ENCODE assay signal across 8 mouse cellular contexts in the genomic region with DNA sequence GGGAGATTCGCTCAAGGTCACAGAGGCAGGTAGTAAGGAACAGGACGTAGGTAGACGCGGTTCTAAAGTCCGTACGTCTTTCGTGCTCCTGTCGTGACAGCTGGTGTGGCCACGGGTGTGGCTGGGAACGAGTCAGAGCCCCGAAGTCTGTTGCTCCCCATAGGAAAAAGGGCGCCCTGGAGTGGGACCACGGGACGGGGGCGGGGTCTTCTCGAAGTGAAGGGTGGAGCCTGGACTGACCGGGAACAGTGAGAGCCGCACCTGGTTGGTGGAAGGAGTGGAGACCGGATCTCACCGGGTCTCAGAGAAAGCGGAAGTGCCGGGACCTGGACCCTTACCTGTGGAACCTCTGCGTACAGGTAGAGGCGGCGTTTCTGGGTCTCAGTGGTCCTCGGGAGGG. TPM values are rescaled to one million over a fixed set of nuclear protein-coding genes. Genes with fewer than 3 reads are reported as not detected.
DNase-seq lines count a peak whose midpoint lies in the region; ATAC-seq lines count a peak whose summit lies in the region.

No protein-coding gene starts in this region.

- WGBS in heart, embryonic 16.5 days, result under 1% methylated on average over 26 of the region's 26 CpGs

- peak overlapping the region; percentile 96 for H3K4me2 ChIP-seq in heart, embryonic 16.5 days (ENCODE audit: low read depth, low read length)

- no peak for ATAC-seq in erythroblast, adult 5-6 weeks (replicated peaks; ENCODE audit: low FRiP score, poor library complexity, severe bottlenecking)
- peak; percentile 73 for ATAC-seq in heart, embryonic 16.5 days (replicated peaks; ENCODE audit: extremely low read depth, insufficient read depth, low FRiP score)
- ATAC-seq in megakaryocyte progenitor cell, adult 5-6 weeks (replicated peaks; ENCODE audit: poor library complexity), result peak; percentile 47

- H3K9me3 ChIP-seq in erythroblast, embryonic 14.5 days (ENCODE audit: control insufficient read depth, low read length), result no peaks in the 10 kb centered on the region
- H3K9me3 ChIP-seq in heart, embryonic 16.5 days (replicated peaks; ENCODE audit: control insufficient read depth, low read length), result no peaks in the 10 kb centered on the region

- DNase-seq in cerebellum, adult 9-10 months, result peak; percentile 45
- peak; percentile 89 to 91 for DNase-seq in kidney, postnatal 36 days
- peak; percentile 23 to 39 for DNase-seq in thymus, postnatal 36 days
- no peak for DNase-seq in left cerebral cortex, adult 8-10 months (ENCODE audit: low spot score in 2 of 2)

- H3K27me3 ChIP-seq in erythroblast, embryonic 14.5 days (ENCODE audit: control insufficient read depth), result peaks cover 12% of the 10 kb centered on the region
- no peaks in the 10 kb centered on the region for H3K27me3 ChIP-seq in heart, embryonic 16.5 days (ENCODE audit: control insufficient read depth, insufficient read depth, low read length)

- peak overlapping the region; percentile 68 for H3K9ac ChIP-seq in heart, embryonic 16.5 days (ENCODE audit: low read length)

- no peak overlapping the region for H3K27ac ChIP-seq in heart, embryonic 16.5 days (ENCODE audit: low read length)

- no peaks in the 10 kb centered on the region for H3K36me3 ChIP-seq in erythroblast, embryonic 14.5 days (ENCODE audit: control insufficient read depth)
- no peaks in the 10 kb centered on the region for H3K36me3 ChIP-seq in heart, embryonic 16.5 days (ENCODE audit: control insufficient read depth, insufficient read depth)

- peak overlapping the region; percentile 56 for H3K4me3 ChIP-seq in erythroblast, embryonic 14.5 days (replicated peaks)
- H3K4me3 ChIP-seq in heart, embryonic 16.5 days (ENCODE audit: low read length), result peak overlapping the region; percentile 58

- peaks cover 16% of the 10 kb centered on the region for H3K4me1 ChIP-seq in erythroblast, embryonic 14.5 days (ENCODE audit: control insufficient read depth)
- 0 out of 2 replicates have a peak, but pooled peaks cover 9% of the 10 kb centered on the region for H3K4me1 ChIP-seq in heart, embryonic 16.5 days (ENCODE audit: control insufficient read depth, insufficient read depth, low read length)

RNA-seq across cellular contexts. Expression of a gene that starts 7.4 kb away (rescaled TPM):
- polyA plus RNA-seq in erythroblast, embryonic 14.5 days (2012), result not detected in 2 replicates
- total RNA-seq in erythroblast, adult 5-6 weeks (2015; ENCODE audit: low replicate concordance), result not detected in 2 replicates
- total RNA-seq in erythroblast, adult 5-6 weeks (2017; ENCODE audit: low replicate concordance), result not detected in 2 replicates
- 0.94 and 1.1 TPM in 2 replicates for polyA plus RNA-seq in heart, embryonic 16.5 days (2015; fragmentation: Nextera tagmentation; extraction: Ambion mirVana)
- not detected in 2 replicates for total RNA-seq in megakaryocyte progenitor cell, adult 5-6 weeks (2015)
- total RNA-seq in megakaryocyte progenitor cell, adult 5-6 weeks (2017), result not detected in 2 replicates
- total RNA-seq in left cerebral cortex, adult 8-10 months (2022), result 1 to 10 TPM in 2 of 4 experiments, under 1 TPM in 2; 0.76 to 1.2 (median 1.0) TPM

RNA-seq across cellular contexts. Expression of a gene that starts 15.1 kb away (rescaled TPM):
- 0.04 and 0.06 TPM in 2 replicates for polyA plus RNA-seq in erythroblast, embryonic 14.5 days (2012)
- total RNA-seq in erythroblast, adult 5-6 weeks (2015; ENCODE audit: low replicate concordance), result 0.84 and 3.7 TPM in 2 replicates
- 1.5 and 1.8 TPM in 2 replicates for total RNA-seq in erythroblast, adult 5-6 weeks (2017; ENCODE audit: low replicate concordance)
- polyA plus RNA-seq in heart, embryonic 16.5 days (2015; fragmentation: Nextera tagmentation; extraction: Ambion mirVana), result 6.8 and 7.5 TPM in 2 replicates
- total RNA-seq in megakaryocyte progenitor cell, adult 5-6 weeks (2015), result 5.9 and 7.3 TPM in 2 replicates
- 3.1 and 8.3 TPM in 2 replicates for total RNA-seq in megakaryocyte progenitor cell, adult 5-6 weeks (2017)
- 10 to 100 TPM; 55.1 to 71.0 (median 64.2) TPM for total RNA-seq in left cerebral cortex, adult 8-10 months (2022)

RNA-seq across cellular contexts. Expression of a gene that starts 24.3 kb away (rescaled TPM):
- polyA plus RNA-seq in erythroblast, embryonic 14.5 days (2012), result 0.05 TPM in 1 of 2 replicates, not detected in the other
- not detected in 2 replicates for total RNA-seq in erythroblast, adult 5-6 weeks (2015; ENCODE audit: low replicate concordance)
- total RNA-seq in erythroblast, adult 5-6 weeks (2017; ENCODE audit: low replicate concordance), result not detected in 2 replicates
- polyA plus RNA-seq in heart, embryonic 16.5 days (2015; fragmentation: Nextera tagmentation; extraction: Ambion mirVana), result 1.5 and 1.7 TPM in 2 replicates
- total RNA-seq in megakaryocyte progenitor cell, adult 5-6 weeks (2015), result not detected in 2 replicates
- not detected in 2 replicates for total RNA-seq in megakaryocyte progenitor cell, adult 5-6 weeks (2017)
- under 1 TPM; 0.19 to 0.51 (median 0.32) TPM for total RNA-seq in left cerebral cortex, adult 8-10 months (2022)

Comparison
In these comparisons a context has a peak if more than half of its experiments do, and no peak if none do; other contexts are left out.
1. DNase-seq: peak in cerebellum, adult 9-10 months (single experiment), kidney, postnatal 36 days (2 of 2) and thymus, postnatal 36 days (2 of 2); none in left cerebral cortex, adult 8-10 months (0 of 2).
2. RNA of a gene that starts 15.1 kb away (total RNA-seq): 55.1 to 71.0 TPM in left cerebral cortex, adult 8-10 months; 3.1 to 8.3 TPM in megakaryocyte progenitor cell, adult 5-6 weeks and 0.84 to 3.7 TPM in erythroblast, adult 5-6 weeks; every median in the first group is over 4 times any median in the second.